Mouse (Mus musculus): ENCODE measurements around the gene Fam178b.

- TF ChIP-seq CTCF (IDR thresholded peaks at IDR 0.05; ENCODE audit: low read depth) (no peak), EP300 (optimal IDR thresholded peaks at IDR 0.05) (no peak)
Measured at GRCm38 (mm10) chr1:36542925-36543324, 140.1 kb downstream of the Fam178b start.
